Mouse (Mus musculus) embryo, embryonic 10.5 days (tissue): ENCODE measurements around the gene Gsto1.

Source experiments
- DNase-seq: peaks from one replicate; pipeline ENCODE4 v3.0.0-alpha.2; 2015; ENCODE audit warnings: low spot score

Gsto1 gene

GRCm38 (mm10) chr19:47857957-47858942 is 3.5 kb downstream of the Gsto1 start:
- DNase-seq, result no peak

GRCm38 (mm10) chr19:47859180-47859579 is 4.4 kb downstream of the Gsto1 start:
- DNase-seq, result no peak

GRCm38 (mm10) chr19:47862581-47862980 is 7.8 kb downstream of the Gsto1 start:
- no peak for DNase-seq

GRCm38 (mm10) chr19:47864051-47864450 is 9.3 kb downstream of the Gsto1 start:
- no peak for DNase-seq

- no peak for DNase-seq
Measured at GRCm38 (mm10) chr19:47864721-47865120, 10.0 kb downstream of the Gsto1 start.

- DNase-seq, result peak; percentile 98
Measured at GRCm38 (mm10) chr19:47865353-47865947, 10.7 kb downstream of the Gsto1 start, which contains the start of gene Gsto2. TSS of gene Gsto2 (plus strand) at chr19:47865534.

GRCm38 (mm10) chr19:47867628-47868175 is 12.9 kb downstream of the Gsto1 start:
- DNase-seq, result no peak

GRCm38 (mm10) chr19:47868951-47869350 is 14.2 kb downstream of the Gsto1 start:
- no peak for DNase-seq

- DNase-seq, result no peak
Measured at GRCm38 (mm10) chr19:47869516-47869915, 14.7 kb downstream of the Gsto1 start.

GRCm38 (mm10) chr19:47870102-47870666 is 15.4 kb downstream of the Gsto1 start:
- DNase-seq, result no peak

- DNase-seq, result peak; percentile 62
Measured at GRCm38 (mm10) chr19:47871515-47871914, 16.7 kb downstream of the Gsto1 start.

- no peak for DNase-seq
Measured at GRCm38 (mm10) chr19:47876252-47876651, 21.5 kb downstream of the Gsto1 start.

- no peak for DNase-seq
Measured at GRCm38 (mm10) chr19:47881538-47881937, 26.8 kb downstream of the Gsto1 start.

GRCm38 (mm10) chr19:47882151-47882881 is 27.5 kb downstream of the Gsto1 start:
- peak; percentile 94 for DNase-seq

- DNase-seq, result peak; percentile 22
Measured at GRCm38 (mm10) chr19:47882882-47883254, 28.1 kb downstream of the Gsto1 start.

- DNase-seq, result no peak
Measured at GRCm38 (mm10) chr19:47884296-47885085, 29.7 kb downstream of the Gsto1 start.

- no peak for DNase-seq
Measured at GRCm38 (mm10) chr19:47885191-47885743, 30.5 kb downstream of the Gsto1 start.

GRCm38 (mm10) chr19:47885886-47886285 is 31.1 kb downstream of the Gsto1 start:
- DNase-seq, result no peak

- peak; percentile 23 for DNase-seq
Measured at GRCm38 (mm10) chr19:47886617-47887016, 31.8 kb downstream of the Gsto1 start.

GRCm38 (mm10) chr19:47887417-47887816 is 32.6 kb downstream of the Gsto1 start:
- DNase-seq, result no peak

- DNase-seq, result no peak
Measured at GRCm38 (mm10) chr19:47888037-47888436, 33.3 kb downstream of the Gsto1 start.
